ENCODE assay signal across 12 mouse cellular contexts in genomic region chr13:103396526-103397020, GRCm38 (mm10).
A peak's percentile ranks its signal among the peaks of the same experiment; 100 is the strongest.
DNase-seq lines count a peak whose midpoint lies in the region.
"Had no signal": no experiment of that assay in that cellular context is flagged by ENCODE, and none has a peak within 500 bp of the region (broad histone marks: within the 10 kb centered on the region; RNA-seq: fewer than 3 reads in every experiment).

No protein-coding gene starts in this region.

- intact Hi-C loops in heart, postnatal 10 days (cut with DNase I) = no loop called here

- DNase-seq in adrenal gland, postnatal 14 days = peak; percentile 42
- no peak for DNase-seq in adrenal gland, adult 8-10 months
- peak; percentile 90 for DNase-seq in heart, adult 11 months
- DNase-seq in heart, postnatal 10 days = no peak
- DNase-seq in 3T3-L1 (ENCODE audit: low read depth, low spot score) = peak; percentile 45
- peak; percentile 55 for DNase-seq in NIH3T3 (ENCODE audit: low read depth)
- DNase-seq in lung, postnatal 4 days = no peak
- DNase-seq: B cell, adult 2 months; cerebellum, adult 18-20 months; embryo, embryonic 11 days; gastrocnemius, postnatal 10 days; kidney, adult 8-10 months had no signal

Comparison
In these comparisons a context has a peak if more than half of its experiments do, and no peak if none do; other contexts are left out.
1. DNase-seq: peak in adrenal gland, postnatal 14 days (single experiment), heart, adult 11 months (single experiment), 3T3-L1 (single experiment) and NIH3T3 (single experiment); none in adrenal gland, adult 8-10 months (single experiment), heart, postnatal 10 days (0 of 2) and lung, postnatal 4 days (0 of 2).